Mouse (Mus musculus) heart, adult 2 months (tissue): ENCODE data around the gene Vps45.

ENCODE experiments used
- CTCF ChIP-seq: fragments of 200-600 bp; IDR thresholded peaks from 2 replicates; pipeline ENCODE4 v1.8.1; 2022; ENCODE audit warnings: antibody characterized with exemption, mild to moderate bottlenecking, moderate library complexity
- EP300 ChIP-seq: fragments of 200-500 bp; IDR thresholded peaks from 2 replicates; pipeline ENCODE4 v1.6.1; 2011; ENCODE audit warnings: low read depth, low read length, control low read depth; ENCODE audit not compliant: insufficient read depth
- POLR2A ChIP-seq: fragments of 200-500 bp; IDR thresholded peaks from 2 replicates; pipeline ENCODE4 v1.6.1; 2011; ENCODE audit warnings: mild to moderate bottlenecking, low read depth, low read length, control low read depth; ENCODE audit not compliant: insufficient read depth

DNA sequence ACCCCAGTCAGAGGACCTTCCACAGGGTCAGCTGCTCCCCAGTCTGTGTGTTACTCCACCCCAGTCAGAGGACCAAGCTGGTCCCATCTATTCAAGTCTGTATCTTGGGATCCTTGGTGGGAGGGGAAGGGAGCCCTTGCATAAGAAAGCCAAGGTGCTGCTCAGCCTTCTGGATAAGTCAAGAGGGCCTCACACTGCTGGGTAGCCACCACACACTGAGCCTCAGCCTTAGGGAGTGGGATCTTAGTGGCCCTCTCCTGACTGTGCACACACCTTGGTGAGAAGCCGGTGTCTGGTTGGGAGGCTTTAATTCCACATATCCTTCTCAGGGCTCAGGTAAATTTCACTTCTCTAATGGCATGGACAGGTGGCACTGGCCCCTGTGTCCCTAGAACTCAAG is 70.1 kb downstream of the Vps45 start:
- no peak for TF ChIP-seq POLR2A
- TF ChIP-seq EP300, result no peak
- TF ChIP-seq CTCF, result no peak
